Mouse (Mus musculus) liver, adult 2 months (tissue): ENCODE data around the gene Gm20662.

ENCODE experiments used
- CTCF ChIP-seq: fragments of 200-500 bp; IDR thresholded peaks from 2 replicates; pipeline ENCODE4 v1.5.1; 2011; ENCODE audit warnings: low read depth, low read length, control low read depth
- POLR2A ChIP-seq: fragments of 200-500 bp; IDR thresholded peaks from 2 replicates; pipeline ENCODE4 v1.6.1; 2011; ENCODE audit warnings: low read length, control low read depth; ENCODE audit not compliant: insufficient read depth; ENCODE audit errors: extremely low read depth

DNA sequence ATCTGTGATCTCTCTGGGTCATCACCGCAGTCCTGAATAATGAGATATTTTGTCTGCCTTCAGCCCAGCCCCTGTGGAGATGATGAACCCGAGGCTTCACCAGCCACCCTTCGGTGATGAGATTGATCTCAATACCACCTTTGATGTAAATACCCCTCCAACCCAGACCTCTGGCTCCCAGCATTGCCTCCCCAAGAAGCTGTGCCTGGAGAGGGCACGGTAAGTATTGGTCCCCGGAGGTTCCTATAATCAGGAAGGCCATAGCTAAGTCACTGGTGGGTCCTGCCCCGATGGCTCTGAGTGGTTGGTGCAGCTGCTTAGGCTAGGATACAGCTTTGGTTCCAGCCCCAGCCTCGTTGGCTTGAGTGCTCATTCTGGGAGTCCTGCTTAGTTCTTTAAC lies 27.6 kb upstream of the Gm20662 start:
- TF ChIP-seq CTCF = no peak
- TF ChIP-seq POLR2A = no peak
